Mouse (Mus musculus): ENCODE data around the gene Sox5. TPM values are rescaled to one million over a fixed set of nuclear protein-coding genes. Genes with fewer than 3 reads are reported as not detected.

Gene Sox5
- polyA plus RNA-seq, 2 experiments from 2014 or later = 0.07 to 0.08 TPM

- ATAC-seq = no peak
Measured at GRCm38 (mm10) chr6:143841109-143841638, 940.6 kb downstream of the Sox5 start.

GRCm38 (mm10) chr6:143838384-143839076 is 943.2 kb downstream of the Sox5 start:
- no peak for ATAC-seq

GRCm38 (mm10) chr6:143835331-143835730 is 946.4 kb downstream of the Sox5 start:
- ATAC-seq = no peak

GRCm38 (mm10) chr6:143833986-143834385 is 947.8 kb downstream of the Sox5 start:
- no peak for ATAC-seq

- no peak for ATAC-seq
Measured at GRCm38 (mm10) chr6:143833182-143833558, 948.6 kb downstream of the Sox5 start.

- ATAC-seq = no peak
Measured at GRCm38 (mm10) chr6:143832483-143833181, 949.1 kb downstream of the Sox5 start.

GRCm38 (mm10) chr6:143831246-143831645 is 950.5 kb downstream of the Sox5 start:
- no peak for ATAC-seq

GRCm38 (mm10) chr6:143830131-143830530 is 951.6 kb downstream of the Sox5 start:
- no peak for ATAC-seq

- no peak for ATAC-seq
Measured at GRCm38 (mm10) chr6:143826786-143827185, 955.0 kb downstream of the Sox5 start.

GRCm38 (mm10) chr6:143825966-143826365 is 955.8 kb downstream of the Sox5 start:
- no peak for ATAC-seq

- no peak for ATAC-seq
Measured at GRCm38 (mm10) chr6:143825086-143825485, 956.7 kb downstream of the Sox5 start.

- no peak for ATAC-seq
Measured at GRCm38 (mm10) chr6:143788446-143788845, 993.3 kb downstream of the Sox5 start.

GRCm38 (mm10) chr6:143787360-143787759 is 994.4 kb downstream of the Sox5 start:
- ATAC-seq = no peak

- no peak for ATAC-seq
Measured at GRCm38 (mm10) chr6:143785685-143786084, 996.1 kb downstream of the Sox5 start.

Measured in CD4-positive, CD25-positive, alpha-beta regulatory T cell, adult 4 months (primary cell).